8 mouse cellular contexts compared by ENCODE assay signal in the genomic region with DNA sequence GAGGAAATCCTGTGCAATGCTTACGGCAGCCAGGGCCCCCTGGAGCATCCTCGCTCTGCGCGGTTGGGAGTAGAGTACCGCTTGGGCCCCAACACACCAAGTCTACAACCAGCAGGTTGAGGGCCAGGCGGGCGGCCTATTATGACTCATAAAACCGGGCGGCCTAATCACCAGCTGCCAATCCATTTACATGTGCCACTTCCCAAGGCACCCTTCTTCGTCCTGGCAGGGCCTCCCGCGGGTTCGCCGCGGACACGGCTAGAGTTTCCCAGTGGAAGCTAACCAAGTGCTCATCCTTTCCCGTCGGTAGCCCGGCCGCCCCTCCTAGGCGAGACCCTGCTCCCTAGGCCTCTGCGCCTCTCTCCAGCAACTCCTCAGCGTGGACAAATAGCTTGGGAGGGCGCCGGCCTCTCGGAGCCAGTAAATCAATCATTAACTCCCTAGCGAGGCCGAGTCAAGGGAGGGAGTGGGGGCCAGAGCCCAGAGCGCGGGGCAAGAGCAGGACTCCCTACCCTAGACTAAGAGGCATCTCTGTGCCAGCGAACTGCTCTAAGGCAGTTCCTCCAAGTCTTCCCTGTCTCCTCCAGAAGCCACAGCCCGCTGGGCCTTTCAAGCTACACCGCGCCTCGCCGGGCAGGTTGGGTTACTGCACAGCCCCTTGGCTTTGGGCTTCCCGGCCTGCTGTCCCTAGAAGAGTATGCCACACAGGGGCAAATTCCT.
DNase-seq lines count a peak whose midpoint lies in the region; ATAC-seq and TF ChIP-seq lines count a peak whose summit lies in the region.

No protein-coding gene starts in this region.

- no peak for TF ChIP-seq EP300 in liver, postnatal 0 days (IDR thresholded peaks at IDR 0.05; ENCODE audit: low read depth)

- H3K9me3 ChIP-seq in forebrain, embryonic 13.5 days (replicated peaks), result no peaks in the 10 kb centered on the region
- H3K9me3 ChIP-seq in liver, postnatal 0 days (ENCODE audit: low read length), result no peaks in the 10 kb centered on the region
- no peaks in the 10 kb centered on the region for H3K9me3 ChIP-seq in stomach, embryonic 16.5 days (replicated peaks; ENCODE audit: control insufficient read depth, low read length)

- intact Hi-C loops in left cerebral cortex, adult 2 months (cut with DNase I), result loop anchor here (2.0 kb wide), 3 partner anchors 38 to 68 kb away; no protein-coding TSS in a partner anchor

- H3K4me3 ChIP-seq in left cerebral cortex, adult 2 months, result peak overlapping the region; percentile 29
- peak overlapping the region; percentile 48 for H3K4me3 ChIP-seq in forebrain, embryonic 13.5 days
- H3K4me3 ChIP-seq in liver, postnatal 0 days (ENCODE audit: low read depth, low read length), result peak overlapping the region; percentile 53
- H3K4me3 ChIP-seq in stomach, embryonic 16.5 days (replicated peaks; ENCODE audit: low read length), result peak overlapping the region; percentile 55

- H3K27me3 ChIP-seq in forebrain, embryonic 13.5 days, result peaks cover 72% of the 10 kb centered on the region
- H3K27me3 ChIP-seq in liver, postnatal 0 days (ENCODE audit: insufficient read depth, low read length), result peaks cover 56% of the 10 kb centered on the region
- peaks cover 40% of the 10 kb centered on the region for H3K27me3 ChIP-seq in stomach, embryonic 16.5 days (ENCODE audit: control insufficient read depth, insufficient read depth, low read length)

- 0 out of 2 replicates have a peak, but pooled peaks have one; percentile 12 for ATAC-seq in forebrain, embryonic 13.5 days
- ATAC-seq in liver, postnatal 0 days, result peak; percentile 22
- ATAC-seq in stomach, embryonic 16.5 days (ENCODE audit: insufficient read depth, low FRiP score), result peak; percentile 31; the same call in 1 of the 2 replicates

- no peak for TF ChIP-seq CTCF in left cerebral cortex, adult 2 months (IDR thresholded peaks at IDR 0.05)
- TF ChIP-seq CTCF in liver, postnatal 0 days (IDR thresholded peaks at IDR 0.05; ENCODE audit: low read depth), result no peak

- H3K9ac ChIP-seq in forebrain, embryonic 13.5 days, result peak overlapping the region; percentile 69; the same call in 1 of the 2 replicates
- peak overlapping the region; percentile 67; the same call in 1 of the 2 replicates for H3K9ac ChIP-seq in liver, postnatal 0 days (replicated peaks)
- H3K9ac ChIP-seq in stomach, embryonic 16.5 days (ENCODE audit: low read length), result peak overlapping the region; percentile 78

- no peaks in the 10 kb centered on the region for H3K36me3 ChIP-seq in forebrain, embryonic 13.5 days (ENCODE audit: poor library complexity, severe bottlenecking)
- H3K36me3 ChIP-seq in liver, postnatal 0 days (replicated peaks; ENCODE audit: insufficient read depth, low read length), result no peaks in the 10 kb centered on the region
- no peaks in the 10 kb centered on the region for H3K36me3 ChIP-seq in stomach, embryonic 16.5 days (ENCODE audit: control insufficient read depth, insufficient read depth, low read length)

- peak in 1 of 2 experiments; percentile 26 for DNase-seq in left cerebral cortex, adult 2 months (ENCODE audit: extremely low spot score in 1 of 2, low spot score in 2 of 2)
- no peak for DNase-seq in left cerebral cortex, adult 18-20 months (ENCODE audit: low spot score in 2 of 2)
- peak; percentile 65 for DNase-seq in ZHBTc4 (ENCODE audit: low read depth, low spot score)
- peak; percentile 84 for DNase-seq in kidney, adult 11 months
- DNase-seq in liver, postnatal 0 days, result peak; percentile 53
- no peak for DNase-seq in layer of hippocampus, adult 8-10 months (ENCODE audit: low spot score in 2 of 2)

- peak overlapping the region; percentile 79 for H3K4me2 ChIP-seq in forebrain, embryonic 13.5 days
- peak overlapping the region; percentile 84 for H3K4me2 ChIP-seq in liver, postnatal 0 days (ENCODE audit: low read depth, low read length)
- peak overlapping the region; percentile 83 for H3K4me2 ChIP-seq in stomach, embryonic 16.5 days (ENCODE audit: low read depth, low read length)

- peaks cover 42% of the 10 kb centered on the region for H3K4me1 ChIP-seq in forebrain, embryonic 13.5 days
- H3K4me1 ChIP-seq in liver, postnatal 0 days (ENCODE audit: insufficient read depth), result peaks cover 12% of the 10 kb centered on the region; the same call in 1 of the 2 replicates
- H3K4me1 ChIP-seq in stomach, embryonic 16.5 days (ENCODE audit: control insufficient read depth, insufficient read depth, low read length), result peaks cover 18% of the 10 kb centered on the region

- peak overlapping the region; percentile 47 for H3K27ac ChIP-seq in left cerebral cortex, adult 2 months
- H3K27ac ChIP-seq in forebrain, embryonic 13.5 days, result peak overlapping the region; percentile 96
- peak overlapping the region; percentile 91 for H3K27ac ChIP-seq in liver, postnatal 0 days (ENCODE audit: low read depth)
- peak overlapping the region; percentile 94 for H3K27ac ChIP-seq in stomach, embryonic 16.5 days (ENCODE audit: low read length)

- WGBS in forebrain, embryonic 13.5 days, result 4% methylated on average over 36 of the region's 37 CpGs
- 6% methylated on average over 37 of the region's 37 CpGs for WGBS in liver, postnatal 0 days (ENCODE audit: insufficient replicate concordance)
- 10% methylated on average over 37 of the region's 37 CpGs for WGBS in stomach, embryonic 16.5 days

Comparison
In these comparisons a context has a peak if more than half of its experiments do, and no peak if none do; other contexts are left out.
1. DNase-seq: peak in ZHBTc4 (single experiment), kidney, adult 11 months (single experiment) and liver, postnatal 0 days (single experiment); none in left cerebral cortex, adult 18-20 months (0 of 2) and layer of hippocampus, adult 8-10 months (0 of 2).
2. Peak in every context shown above with its lines, with median percentiles within 50 percentile points of each other: H3K27ac ChIP-seq, H3K4me3 ChIP-seq, ATAC-seq, H3K4me2 ChIP-seq and H3K9ac ChIP-seq.